ENCODE assay signal across 8 mouse cellular contexts in genomic region chr12:76080876-76081556, GRCm38 (mm10).
A peak's percentile ranks its signal among the peaks of the same experiment; 100 is the strongest.
DNase-seq lines count a peak whose midpoint lies in the region; ATAC-seq and TF ChIP-seq lines count a peak whose summit lies in the region.

No protein-coding gene starts in this region.

- H3K9me3 ChIP-seq in lung, embryonic 14.5 days (ENCODE audit: low read depth, low read length): no peaks in the 10 kb centered on the region
- no peaks in the 10 kb centered on the region for H3K9me3 ChIP-seq in limb, embryonic 14.5 days (ENCODE audit: control insufficient read depth, low read length)
- H3K9me3 ChIP-seq in stomach, embryonic 16.5 days (replicated peaks; ENCODE audit: control insufficient read depth, low read length): no peaks in the 10 kb centered on the region

- H3K4me3 ChIP-seq in lung, embryonic 14.5 days (ENCODE audit: low read depth, low read length): peak overlapping the region; percentile 29
- peak overlapping the region; percentile 34 for H3K4me3 ChIP-seq in limb, embryonic 14.5 days (replicated peaks; ENCODE audit: low read length)
- H3K4me3 ChIP-seq in stomach, embryonic 16.5 days (replicated peaks; ENCODE audit: low read length): peak overlapping the region; percentile 30

- peak overlapping the region; percentile 64 for H3K4me2 ChIP-seq in lung, embryonic 14.5 days
- H3K4me2 ChIP-seq in limb, embryonic 14.5 days (replicated peaks; ENCODE audit: low read depth, low read length, severe bottlenecking): peak overlapping the region; percentile 62
- peak overlapping the region; percentile 58 for H3K4me2 ChIP-seq in stomach, embryonic 16.5 days (ENCODE audit: low read depth, low read length)

- H3K4me1 ChIP-seq in lung, embryonic 14.5 days (ENCODE audit: insufficient read depth): peaks cover 15% of the 10 kb centered on the region
- H3K4me1 ChIP-seq in limb, embryonic 14.5 days (ENCODE audit: control insufficient read depth, insufficient read depth, low read length): peaks cover 19% of the 10 kb centered on the region; the same call in 1 of the 2 replicates
- peaks cover 11% of the 10 kb centered on the region; the same call in 1 of the 2 replicates for H3K4me1 ChIP-seq in stomach, embryonic 16.5 days (ENCODE audit: control insufficient read depth, insufficient read depth, low read length)

- peak; percentile 67 for ATAC-seq in lung, embryonic 14.5 days (ENCODE audit: insufficient read depth)
- ATAC-seq in limb, embryonic 14.5 days (ENCODE audit: low FRiP score, low read depth): peak; percentile 27; the same call in 1 of the 2 replicates
- ATAC-seq in stomach, embryonic 16.5 days (ENCODE audit: insufficient read depth, low FRiP score): peak; percentile 30; the same call in 1 of the 2 replicates

- no peak overlapping the region for H3K27ac ChIP-seq in lung, embryonic 14.5 days (ENCODE audit: low read depth)
- no peak overlapping the region for H3K27ac ChIP-seq in limb, embryonic 14.5 days (replicated peaks; ENCODE audit: low read depth, low read length)
- peak overlapping the region; percentile 21; the same call in 1 of the 2 replicates for H3K27ac ChIP-seq in stomach, embryonic 16.5 days (ENCODE audit: low read length)

- no peak for TF ChIP-seq POLR2A in limb, embryonic 14.5 days (IDR thresholded peaks at IDR 0.05; ENCODE audit: borderline replicate concordance, extremely low read depth, insufficient read depth, insufficient read length)

- TF ChIP-seq CTCF in lung, embryonic 14.5 days (IDR thresholded peaks at IDR 0.05; ENCODE audit: low read depth): no peak

- peak overlapping the region; percentile 34 for H3K9ac ChIP-seq in lung, embryonic 14.5 days
- peak overlapping the region; percentile 40; the same call in 1 of the 2 replicates for H3K9ac ChIP-seq in limb, embryonic 14.5 days (ENCODE audit: low read depth, low read length, severe bottlenecking)
- H3K9ac ChIP-seq in stomach, embryonic 16.5 days (ENCODE audit: low read length): no peak overlapping the region

- H3K36me3 ChIP-seq in lung, embryonic 14.5 days (ENCODE audit: insufficient read depth): peaks cover 12% of the 10 kb centered on the region
- peaks cover 17% of the 10 kb centered on the region for H3K36me3 ChIP-seq in limb, embryonic 14.5 days (ENCODE audit: control insufficient read depth, insufficient read depth, low read length)
- no peaks in the 10 kb centered on the region for H3K36me3 ChIP-seq in stomach, embryonic 16.5 days (ENCODE audit: control insufficient read depth, insufficient read depth, low read length)

- peak; percentile 31 for DNase-seq in adrenal gland, postnatal 14 days
- DNase-seq in adrenal gland, postnatal 4 days (ENCODE audit: low spot score in 2 of 2): no peak
- DNase-seq in lung, embryonic 14.5 days: peak; percentile 49
- no peak for DNase-seq in lung, postnatal 25 days (ENCODE audit: low spot score)
- DNase-seq in limb, embryonic 14.5 days (ENCODE audit: low spot score): no peak
- DNase-seq in urinary bladder, postnatal 25 days (ENCODE audit: low spot score): no peak
- no peak for DNase-seq in layer of hippocampus, adult 8-10 months (ENCODE audit: low spot score in 2 of 2)

- WGBS in lung, embryonic 14.5 days: 16% methylated on average over 14 of the region's 14 CpGs
- WGBS in limb, embryonic 14.5 days: 23% methylated on average over 14 of the region's 14 CpGs
- 41% methylated on average over 14 of the region's 14 CpGs for WGBS in stomach, embryonic 16.5 days

- no peaks in the 10 kb centered on the region for H3K27me3 ChIP-seq in lung, embryonic 14.5 days (ENCODE audit: insufficient read depth, low read length)
- no peaks in the 10 kb centered on the region for H3K27me3 ChIP-seq in limb, embryonic 14.5 days (ENCODE audit: control insufficient read depth, insufficient read depth, low read length)
- H3K27me3 ChIP-seq in stomach, embryonic 16.5 days (ENCODE audit: control insufficient read depth, insufficient read depth, low read length): no peaks in the 10 kb centered on the region

Comparison
In these comparisons a context has a peak if more than half of its experiments do, and no peak if none do; other contexts are left out.
1. DNase-seq: peak in adrenal gland, postnatal 14 days (single experiment) and lung, embryonic 14.5 days (single experiment); none in adrenal gland, postnatal 4 days (0 of 2), lung, postnatal 25 days (single experiment), limb, embryonic 14.5 days (single experiment), urinary bladder, postnatal 25 days (single experiment) and layer of hippocampus, adult 8-10 months (0 of 2).
2. Peak in every context shown above with its lines, with median percentiles within 50 percentile points of each other: ATAC-seq, H3K4me2 ChIP-seq and H3K4me3 ChIP-seq.